Mouse (Mus musculus): ENCODE measurements around the gene Trim15. TPM values are rescaled to one million over a fixed set of nuclear protein-coding genes. Genes with fewer than 3 reads are reported as not detected.

Trim15 gene
- polyA plus RNA-seq, 1 experiment = not detected

DNA sequence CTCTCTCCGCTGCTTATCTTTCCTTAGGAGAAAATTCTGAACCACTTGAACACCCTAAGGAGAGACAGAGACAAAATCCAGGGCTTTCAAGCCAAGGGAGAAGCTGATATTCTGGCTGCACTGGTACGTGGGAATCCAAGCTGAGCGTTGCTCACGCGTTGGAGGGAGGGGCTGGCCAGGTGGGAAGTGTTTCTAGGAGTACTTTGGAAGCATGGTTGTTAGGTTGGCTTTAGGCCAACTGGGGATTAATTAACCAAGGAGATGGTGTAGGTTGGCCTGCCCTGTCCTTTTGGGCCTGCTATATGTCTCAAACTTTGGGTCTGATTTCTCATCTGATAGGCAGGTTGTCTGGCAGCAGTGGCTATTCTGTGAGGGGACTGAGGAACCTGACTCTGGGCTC, 15.8 kb downstream of the Trim15 start:
- Histone ChIP-seq H3K79me2 (ENCODE audit: control insufficient read depth, insufficient read depth) (no peaks in the 10 kb centered on the region), H3K36me3 (ENCODE audit: control insufficient read depth, insufficient read depth) (peaks cover 14% of the 10 kb centered on the region), H3K4me2 (ENCODE audit: low read depth) (no peak overlapping the region), H3K27me3 (ENCODE audit: control insufficient read depth, insufficient read depth, insufficient read length) (no peaks in the 10 kb centered on the region), H3K4me3 (no peak overlapping the region), H3ac (ENCODE audit: control insufficient read depth, insufficient read length) (no peak overlapping the region)
- TF ChIP-seq SRF (IDR thresholded peaks at IDR 0.05; ENCODE audit: control insufficient read depth, insufficient read length, low read depth) (no peak), MAX (IDR thresholded peaks at IDR 0.05; ENCODE audit: low read depth) (no peak), E2F4 (IDR thresholded peaks at IDR 0.05; ENCODE audit: insufficient read depth) (no peak), CEBPB (IDR thresholded peaks at IDR 0.05; ENCODE audit: insufficient read depth, poor library complexity, severe bottlenecking) (no peak), POLR2AphosphoS2 (IDR thresholded peaks at IDR 0.05; ENCODE audit: insufficient read length, low read depth) (no peak), POLR2A (IDR thresholded peaks at IDR 0.05; ENCODE audit: insufficient read length, low read depth) (no peak), TCF12 (IDR thresholded peaks at IDR 0.05; ENCODE audit: insufficient read depth, poor library complexity, severe bottlenecking) (no peak)

DNA sequence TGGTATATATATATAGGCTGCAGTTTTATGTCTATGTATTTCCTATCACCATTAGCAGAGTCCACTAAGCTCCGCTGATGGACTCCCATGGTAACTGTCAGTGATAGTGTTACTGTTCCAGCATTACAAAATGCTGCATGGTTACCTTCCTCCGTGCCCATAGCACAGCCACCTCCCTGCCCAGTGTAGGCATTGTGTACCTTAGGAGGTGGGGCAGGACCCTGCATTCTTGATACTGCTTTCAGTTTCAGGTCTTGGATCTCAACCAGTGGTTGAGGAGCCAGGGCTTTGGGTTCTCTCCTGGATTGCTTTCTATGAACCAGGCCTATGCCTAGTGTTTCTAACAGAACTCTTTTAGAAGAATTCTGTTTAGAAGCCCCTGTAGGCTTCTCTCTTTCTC, 17.0 kb downstream of the Trim15 start:
- no peaks in the 10 kb centered on the region for H3K27me3 ChIP-seq (ENCODE audit: control insufficient read depth, insufficient read depth, insufficient read length)
- H3K36me3 ChIP-seq (ENCODE audit: control insufficient read depth, insufficient read depth) = peaks cover 8% of the 10 kb centered on the region
- TF ChIP-seq MAX (IDR thresholded peaks at IDR 0.05; ENCODE audit: low read depth) = no peak
- TF ChIP-seq SRF (IDR thresholded peaks at IDR 0.05; ENCODE audit: control insufficient read depth, insufficient read length, low read depth) = no peak
- TF ChIP-seq REST (IDR thresholded peaks at IDR 0.05; ENCODE audit: insufficient read depth, insufficient read length) = no peak
- no peak for TF ChIP-seq POLR2A (IDR thresholded peaks at IDR 0.05; ENCODE audit: insufficient read length, low read depth)
- no peak for TF ChIP-seq POLR2AphosphoS2 (IDR thresholded peaks at IDR 0.05; ENCODE audit: insufficient read length, low read depth)
- no peak for TF ChIP-seq E2F4 (IDR thresholded peaks at IDR 0.05; ENCODE audit: insufficient read depth)
- TF ChIP-seq MYOG (IDR thresholded peaks at IDR 0.05; ENCODE audit: control insufficient read depth in 1 of 3, insufficient read depth in 1 of 3, insufficient read length in 2 of 3, low read depth in 2 of 3) = no peak
- TF ChIP-seq TCF12 (IDR thresholded peaks at IDR 0.05; ENCODE audit: insufficient read depth, poor library complexity, severe bottlenecking) = no peak
- H3K79me2 ChIP-seq (ENCODE audit: control insufficient read depth, insufficient read depth) = no peaks in the 10 kb centered on the region
- H3K4me2 ChIP-seq (ENCODE audit: low read depth) = no peak overlapping the region
- H3ac ChIP-seq (ENCODE audit: control insufficient read depth, insufficient read length) = no peak overlapping the region
- H3K4me3 ChIP-seq = no peak overlapping the region

DNA sequence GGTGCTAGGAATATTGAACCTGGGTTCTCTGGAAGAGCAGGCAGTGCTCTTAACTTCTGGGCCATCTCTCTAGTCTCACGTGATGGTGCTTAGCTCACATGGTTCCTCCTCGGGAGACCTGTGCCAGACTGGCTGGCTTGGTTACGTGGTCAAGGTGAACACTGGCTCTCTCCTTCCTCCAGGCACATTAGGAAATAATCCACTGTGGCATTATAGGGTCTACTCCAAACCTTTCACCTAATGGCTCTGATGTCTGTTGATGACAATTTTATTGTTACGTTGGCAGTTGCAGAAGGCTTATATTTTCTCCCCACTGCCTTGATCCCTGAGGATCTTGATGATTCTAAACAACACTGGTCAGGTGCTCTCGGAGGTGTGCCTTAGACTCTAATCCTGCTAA, 18.1 kb downstream of the Trim15 start:
- TF ChIP-seq MYOD1 (IDR thresholded peaks at IDR 0.05; ENCODE audit: control insufficient read depth in 1 of 3, insufficient read length in 2 of 3, low read depth in 2 of 3) (no peak), CEBPB (IDR thresholded peaks at IDR 0.05; ENCODE audit: insufficient read depth, poor library complexity, severe bottlenecking) (no peak), POLR2A (IDR thresholded peaks at IDR 0.05; ENCODE audit: insufficient read length, low read depth) (no peak), REST (IDR thresholded peaks at IDR 0.05; ENCODE audit: insufficient read depth, insufficient read length) (no peak), TCF12 (IDR thresholded peaks at IDR 0.05; ENCODE audit: insufficient read depth, poor library complexity, severe bottlenecking) (no peak), MAX (IDR thresholded peaks at IDR 0.05; ENCODE audit: low read depth) (no peak)
- Histone ChIP-seq H3K36me3 (ENCODE audit: control insufficient read depth, insufficient read depth) (peaks cover 8% of the 10 kb centered on the region), H3ac (ENCODE audit: control insufficient read depth, insufficient read length) (no peak overlapping the region), H3K4me3 (no peak overlapping the region), H3K79me2 (ENCODE audit: control insufficient read depth, insufficient read depth) (peaks cover 3% of the 10 kb centered on the region), H3K27me3 (ENCODE audit: control insufficient read depth, insufficient read depth, insufficient read length) (no peaks in the 10 kb centered on the region), H3K4me2 (ENCODE audit: low read depth) (no peak overlapping the region)

DNA sequence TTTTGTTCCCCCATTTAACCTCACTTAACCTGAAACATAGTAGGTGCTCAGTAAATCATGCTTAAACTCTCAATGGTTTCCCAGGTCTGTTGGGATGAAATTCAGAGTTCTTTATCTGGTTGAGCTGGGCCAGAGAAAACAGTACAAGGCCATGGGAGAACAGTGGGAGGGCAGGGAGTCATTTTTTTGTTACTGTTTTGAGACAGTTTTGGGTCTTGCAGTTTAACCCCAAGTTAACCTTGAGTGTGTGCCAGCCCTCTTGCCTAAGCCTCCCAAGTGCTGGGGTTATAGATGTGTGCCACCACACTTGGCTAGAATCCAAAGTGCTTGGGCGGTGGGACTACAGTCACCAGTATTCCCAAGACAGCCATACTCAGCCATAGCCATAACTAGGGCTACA, 22.3 kb downstream of the Trim15 start:
- H3ac ChIP-seq (ENCODE audit: control insufficient read depth, insufficient read length) = no peak overlapping the region

DNA sequence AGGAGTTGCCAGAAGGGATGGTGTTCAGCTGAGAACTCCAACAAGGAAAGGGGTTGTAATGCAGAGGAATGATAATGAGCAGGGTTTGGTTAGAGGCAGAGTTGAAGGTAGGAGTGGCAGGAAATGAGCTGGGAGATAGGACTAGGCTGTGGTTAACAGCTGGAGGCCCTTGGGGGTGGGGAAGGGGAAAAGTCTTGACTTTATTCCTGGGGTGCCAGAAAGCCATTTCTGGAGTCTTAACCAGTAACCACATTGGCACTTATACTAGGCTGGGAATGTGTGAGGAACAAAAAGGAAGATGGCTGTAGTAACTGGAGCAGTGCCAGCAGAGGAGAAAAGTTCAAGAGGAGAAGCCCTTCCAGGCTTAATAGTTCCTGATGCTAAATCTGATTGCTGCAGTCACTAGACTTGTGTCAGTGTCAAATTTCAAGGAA, 22.7 kb downstream of the Trim15 start:
- Histone ChIP-seq H3K79me2 (ENCODE audit: control insufficient read depth, insufficient read depth) (peaks cover 7% of the 10 kb centered on the region), H3K4me3 (no peak overlapping the region), H3ac (ENCODE audit: control insufficient read depth, insufficient read length) (no peak overlapping the region), H3K4me2 (ENCODE audit: low read depth) (peak overlapping the region; percentile 12), H3K27me3 (ENCODE audit: control insufficient read depth, insufficient read depth, insufficient read length) (no peaks in the 10 kb centered on the region), H3K36me3 (ENCODE audit: control insufficient read depth, insufficient read depth) (peaks cover 8% of the 10 kb centered on the region)
- TF ChIP-seq REST (IDR thresholded peaks at IDR 0.05; ENCODE audit: insufficient read depth, insufficient read length) (no peak), POLR2A (IDR thresholded peaks at IDR 0.05; ENCODE audit: insufficient read length, low read depth) (no peak), TCF12 (IDR thresholded peaks at IDR 0.05; ENCODE audit: insufficient read depth, poor library complexity, severe bottlenecking) (no peak), CEBPB (IDR thresholded peaks at IDR 0.05; ENCODE audit: insufficient read depth, poor library complexity, severe bottlenecking) (no peak), TCF3 (IDR thresholded peaks at IDR 0.05; ENCODE audit: insufficient read length, low read depth) (no peak), MYOG (IDR thresholded peaks at IDR 0.05; ENCODE audit: control insufficient read depth in 1 of 3, insufficient read depth in 1 of 3, insufficient read length in 2 of 3, low read depth in 2 of 3) (no peak), MYOD1 (IDR thresholded peaks at IDR 0.05; ENCODE audit: control insufficient read depth in 1 of 3, insufficient read length in 2 of 3, low read depth in 2 of 3) (no peak), POLR2AphosphoS2 (IDR thresholded peaks at IDR 0.05; ENCODE audit: insufficient read length, low read depth) (no peak), E2F4 (IDR thresholded peaks at IDR 0.05; ENCODE audit: insufficient read depth) (no peak), SRF (IDR thresholded peaks at IDR 0.05; ENCODE audit: control insufficient read depth, insufficient read length, low read depth) (no peak), MAX (IDR thresholded peaks at IDR 0.05; ENCODE audit: low read depth) (no peak), USF1 (IDR thresholded peaks at IDR 0.05; ENCODE audit: low read depth) (no peak)

More for the DNA sequence above, 22.3 kb downstream of the Trim15 start:
- no peaks in the 10 kb centered on the region for H3K27me3 ChIP-seq (ENCODE audit: control insufficient read depth, insufficient read depth, insufficient read length)
- H3K4me2 ChIP-seq (ENCODE audit: low read depth) = no peak overlapping the region
- peaks cover 8% of the 10 kb centered on the region for H3K36me3 ChIP-seq (ENCODE audit: control insufficient read depth, insufficient read depth)
- H3K4me3 ChIP-seq = no peak overlapping the region
- peaks cover 7% of the 10 kb centered on the region for H3K79me2 ChIP-seq (ENCODE audit: control insufficient read depth, insufficient read depth)
- no peak for TF ChIP-seq MYOG (IDR thresholded peaks at IDR 0.05; ENCODE audit: control insufficient read depth in 1 of 3, insufficient read depth in 1 of 3, insufficient read length in 2 of 3, low read depth in 2 of 3)
- no peak for TF ChIP-seq REST (IDR thresholded peaks at IDR 0.05; ENCODE audit: insufficient read depth, insufficient read length)
- no peak for TF ChIP-seq TCF3 (IDR thresholded peaks at IDR 0.05; ENCODE audit: insufficient read length, low read depth)
- no peak for TF ChIP-seq TCF12 (IDR thresholded peaks at IDR 0.05; ENCODE audit: insufficient read depth, poor library complexity, severe bottlenecking)
- TF ChIP-seq POLR2AphosphoS2 (IDR thresholded peaks at IDR 0.05; ENCODE audit: insufficient read length, low read depth) = no peak
- no peak for TF ChIP-seq CEBPB (IDR thresholded peaks at IDR 0.05; ENCODE audit: insufficient read depth, poor library complexity, severe bottlenecking)
- TF ChIP-seq MAX (IDR thresholded peaks at IDR 0.05; ENCODE audit: low read depth) = no peak
- no peak for TF ChIP-seq USF1 (IDR thresholded peaks at IDR 0.05; ENCODE audit: low read depth)
- TF ChIP-seq MYOD1 (IDR thresholded peaks at IDR 0.05; ENCODE audit: control insufficient read depth in 1 of 3, insufficient read length in 2 of 3, low read depth in 2 of 3) = no peak
- no peak for TF ChIP-seq POLR2A (IDR thresholded peaks at IDR 0.05; ENCODE audit: insufficient read length, low read depth)
- TF ChIP-seq E2F4 (IDR thresholded peaks at IDR 0.05; ENCODE audit: insufficient read depth) = no peak
- TF ChIP-seq SRF (IDR thresholded peaks at IDR 0.05; ENCODE audit: control insufficient read depth, insufficient read length, low read depth) = no peak
